Mouse (Mus musculus) frontal cortex, adult 2 months (tissue): ENCODE measurements at regions not wholly inside any gene's neighbourhood (a gene's known extent, or its start where the extent isn't known, plus 50 kb on each side); places are given as distances from the start of the nearest gene placed in this dataset.

Experiments used
- DNase-seq, 2 experiments: peaks; one replicate each; pipeline ENCODE4 v3.0.0; 2022; ENCODE audit warnings: low spot score in 1 of 2; ENCODE audit errors: extremely low spot score in 1 of 2

DNA sequence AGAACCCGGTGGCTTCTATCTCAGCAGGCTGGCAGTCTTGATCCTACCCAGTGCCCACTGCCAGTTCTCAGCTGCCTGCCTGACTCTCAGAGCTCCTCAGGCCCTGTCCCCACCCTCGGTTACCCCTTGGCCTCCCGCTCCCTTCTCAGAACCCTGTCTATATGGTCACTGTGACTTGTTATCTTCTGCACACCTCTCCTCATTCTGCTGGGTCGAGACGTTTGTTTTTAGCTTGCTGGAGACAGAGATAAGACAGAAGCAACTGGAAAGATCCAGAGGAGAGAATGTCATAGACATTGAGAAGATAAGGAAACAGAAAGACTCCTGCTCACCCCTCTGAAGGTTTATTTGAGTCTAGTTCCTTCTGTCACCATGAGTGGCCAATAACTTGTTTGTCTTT is 53.8 kb upstream of the Phc1 start:
- no peak for DNase-seq

DNA sequence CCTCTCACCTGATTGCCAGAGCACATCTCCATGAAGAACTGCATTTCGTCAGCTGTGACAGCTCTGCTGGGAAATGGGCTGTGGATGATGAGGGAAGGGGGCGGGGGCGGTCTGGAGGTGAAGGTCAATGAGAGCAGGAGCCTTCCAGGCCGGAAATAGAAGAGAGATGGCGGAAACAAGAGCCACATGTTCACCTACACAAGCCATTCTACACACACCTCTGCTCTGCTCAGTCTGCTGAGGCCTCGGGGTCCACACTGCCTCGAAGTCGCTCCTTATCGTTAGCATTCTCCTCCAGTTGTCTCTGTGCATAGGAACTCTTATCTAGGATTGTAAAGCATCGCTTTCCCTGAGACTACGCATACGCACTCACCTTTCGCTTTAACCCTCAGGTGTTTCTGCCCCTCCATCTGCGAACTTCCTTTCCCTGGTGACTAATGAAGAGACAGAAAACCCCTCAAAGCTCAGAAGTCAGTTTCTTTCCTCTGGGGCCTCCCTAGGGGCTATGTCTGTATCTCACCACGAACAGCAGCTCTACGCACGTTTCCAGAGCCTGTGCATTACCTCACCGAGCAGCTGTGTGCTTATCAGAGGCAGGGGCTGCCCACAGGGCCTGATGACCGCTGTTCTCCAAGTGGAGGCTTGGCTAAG is 53.0 kb upstream of the Phc1 start:
- DNase-seq: no peak

DNA sequence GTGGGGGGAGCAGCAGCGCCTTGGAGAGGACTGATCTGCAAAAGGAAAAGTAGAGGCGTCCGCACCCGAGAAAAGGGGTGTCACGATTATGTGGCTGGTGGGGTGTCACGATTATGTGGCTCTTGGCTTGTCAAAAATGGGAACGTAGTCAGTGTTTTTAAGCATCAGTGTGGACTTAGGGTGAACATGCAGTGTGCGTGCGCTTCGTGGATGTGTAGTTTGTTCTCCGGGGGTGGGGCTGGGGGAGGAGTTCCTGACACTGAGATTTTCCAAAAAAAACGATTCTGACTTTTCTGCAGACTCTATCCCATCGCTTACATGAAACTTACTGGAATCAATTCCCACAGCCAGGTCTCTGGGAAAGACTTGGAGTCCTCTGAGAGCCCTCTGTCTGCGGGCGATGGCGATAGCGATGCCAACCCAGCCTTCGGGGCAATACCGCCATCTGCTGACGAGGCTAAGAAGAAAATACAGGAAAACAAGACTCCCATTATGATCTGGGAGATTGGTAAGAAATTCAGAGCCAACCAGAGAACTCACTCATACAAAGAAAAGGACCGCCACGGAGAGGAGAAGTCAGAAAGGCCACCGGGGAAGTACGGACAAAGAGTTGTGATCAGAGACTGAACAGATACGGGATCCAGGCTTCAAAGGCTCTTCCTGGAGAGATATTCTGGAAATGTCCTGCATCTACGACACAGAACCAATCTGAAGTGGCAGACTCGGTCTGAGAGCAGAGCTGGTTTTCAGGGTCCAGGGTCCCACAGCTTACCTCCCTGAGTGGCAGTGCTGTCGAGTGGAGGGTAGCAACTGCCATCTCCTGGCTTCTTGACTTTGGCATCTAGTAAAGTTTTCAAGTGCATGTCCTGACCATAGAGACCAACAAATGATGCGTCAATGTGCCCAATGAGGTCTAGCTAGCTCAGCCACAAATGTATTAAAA is 51.6 kb upstream of the Phc1 start:
- peak; percentile 54 to 88 for DNase-seq

DNA sequence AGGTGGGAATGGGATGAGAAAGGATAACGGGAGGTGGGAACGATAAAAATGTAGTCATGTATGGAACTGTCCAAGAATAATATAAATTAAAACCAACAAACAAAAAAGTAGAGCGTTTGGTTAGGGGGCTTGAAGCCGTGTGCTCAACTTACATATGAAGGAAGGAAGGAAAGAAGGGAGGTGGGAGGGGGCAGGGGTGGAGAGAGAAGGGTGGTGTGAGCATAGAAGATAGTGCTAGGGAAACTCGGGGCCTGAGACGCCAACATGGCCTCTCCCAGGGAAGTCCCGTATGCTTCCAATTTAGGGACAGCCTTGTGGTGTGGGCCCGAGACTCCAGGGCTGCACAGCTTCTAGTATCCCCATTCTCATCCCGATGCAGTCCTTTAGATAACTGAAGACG is 50.8 kb upstream of the Phc1 start:
- DNase-seq: no peak

DNA sequence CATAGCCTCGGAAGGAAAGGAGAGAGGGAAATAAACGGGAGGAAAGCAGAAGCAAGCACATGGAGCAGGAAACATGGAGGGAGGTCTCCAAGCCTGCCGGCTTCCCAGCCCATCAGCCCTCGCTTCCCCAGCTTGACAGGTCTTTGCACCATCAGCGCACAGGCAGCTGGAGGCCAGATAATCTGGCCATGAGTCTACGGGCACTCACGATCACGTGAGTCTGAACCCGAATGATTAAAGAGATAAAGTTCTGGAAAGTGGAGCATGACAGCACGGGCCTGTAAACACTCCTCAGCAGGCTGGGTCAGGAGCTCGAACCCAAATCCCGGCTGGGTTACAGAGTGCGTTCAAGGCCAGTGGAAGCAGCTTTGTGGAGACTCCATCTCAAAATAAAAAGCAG is 50.4 kb upstream of the Phc1 start:
- DNase-seq: no peak
